Mouse (Mus musculus) Muller cell, postnatal 12 days (primary cell): Measurements from ENCODE around the gene Amy2a4.
"Not testable (repeated sequence)": the region's sequence is repeated elsewhere in the genome, so short reads cannot be mapped to it uniquely, and the experiment has no call there.

Experiments used
- DNase-seq: peaks from one replicate; pipeline ENCODE4 v3.0.0-alpha.2; 2015; ENCODE audit errors: inconsistent ontology term

Amy2a4 gene

GRCm38 (mm10) chr3:113291349-113291748 lies at the start of gene Amy2a4:
Gene Amy2a4, minus strand, starts transcription at chr3:113291449.
- DNase-seq: not testable (repeated sequence)

- DNase-seq: not testable (repeated sequence)
Observed at GRCm38 (mm10) chr3:113323952-113324351, 32.7 kb upstream of the Amy2a4 start, which contains the start of gene Amy2a3. Gene Amy2a3, minus strand, starts transcription at chr3:113324052.

- DNase-seq: not testable (repeated sequence)
Observed at GRCm38 (mm10) chr3:113312937-113313336, 21.7 kb upstream of the Amy2a4 start.

- not testable (repeated sequence) for DNase-seq
Observed at GRCm38 (mm10) chr3:113280285-113280684, 11.0 kb downstream of the Amy2a4 start.

- DNase-seq: not testable (repeated sequence)
Observed at GRCm38 (mm10) chr3:113279586-113279985, 11.7 kb downstream of the Amy2a4 start.

- not testable (repeated sequence) for DNase-seq
Observed at GRCm38 (mm10) chr3:113258737-113259136, 32.5 kb downstream of the Amy2a4 start, which contains the start of gene Amy2a5. Gene Amy2a5, minus strand, starts transcription at chr3:113258837.
